Mouse (Mus musculus) G1E (cell line): ENCODE measurements around the gene Trim65. TPM values are rescaled to one million over a fixed set of nuclear protein-coding genes. Genes with fewer than 3 reads are reported as not detected.

ENCODE experiments used
- ATAC-seq: 2 replicates; pipeline ENCODE4 v1.8.0; 2016; ENCODE audit warnings: mild to moderate bottlenecking; ENCODE audit not compliant: insufficient number of reproducible peaks, poor library complexity, low FRiP score, severe bottlenecking; ENCODE audit errors: extremely low read depth
- DNase-seq: peaks from one replicate; pipeline ENCODE4 v3.0.0; 2012; ENCODE audit warnings: low spot score
- H3K27me3 ChIP-seq: 2 replicates; pipeline ENCODE4 v1.6.1; 2012; ENCODE audit warnings: mild to moderate bottlenecking, low read length, inconsistent platforms; ENCODE audit not compliant: insufficient read depth
- H3K36me3 ChIP-seq: replicated peaks from 2 replicates; pipeline ENCODE3; 2012; ENCODE audit warnings: mild to moderate bottlenecking, inconsistent platforms
- H3K4me1 ChIP-seq: 2 replicates; pipeline ENCODE4 v1.6.1; 2012; ENCODE audit warnings: low read depth, low read length, inconsistent platforms, mixed read lengths; ENCODE audit not compliant: insufficient read depth
- H3K4me3 ChIP-seq: 2 replicates; pipeline ENCODE4 v1.5.1; 2012; ENCODE audit warnings: low read depth, mild to moderate bottlenecking, inconsistent platforms, low read length, moderate library complexity, mixed read lengths
- H3K9me3 ChIP-seq: replicated peaks from 2 replicates; pipeline ENCODE4 v1.6.1; 2012; ENCODE audit warnings: inconsistent platforms
- CTCF ChIP-seq: IDR thresholded peaks from 2 replicates; pipeline ENCODE4 v1.5.1; 2012; ENCODE audit warnings: low read depth, low read length, inconsistent platforms, mixed read lengths
- GATA1 ChIP-seq: IDR thresholded peaks from 2 replicates; pipeline ENCODE4 v1.6.1; 2012; ENCODE audit warnings: borderline replicate concordance, low read length, inconsistent platforms, mixed read lengths
- GATA2 ChIP-seq: IDR thresholded peaks from 2 replicates; pipeline ENCODE4 v1.6.1; 2012; ENCODE audit warnings: low read depth, low read length, inconsistent platforms, borderline replicate concordance
- POLR2AphosphoS5 ChIP-seq: IDR thresholded peaks from 2 replicates; pipeline ENCODE4 v1.6.1; 2012; ENCODE audit warnings: low read depth, low read length, inconsistent platforms; ENCODE audit not compliant: insufficient replicate concordance
- TAL1 ChIP-seq: conservative IDR thresholded peaks from 2 replicates; pipeline ENCODE4 v1.6.1; 2012; ENCODE audit warnings: low read depth, low read length, inconsistent platforms, mixed read lengths
- polyA plus RNA-seq: library from polyadenylated mRNA; stranded (reverse); fragments of >175 nt; gene quantifications from 2 replicates; pipeline ENCODE4 v1.2.3, GENCODE M21; 2012
- total RNA-seq, 2 experiments: library from RNA; stranded (forward) in 1 of 2; stranded (reverse) in 1 of 2; fragments of 200-1000 nt in 1 of 2; fragments of >200 nt in 1 of 2; fragmentation: Nextera tagmentation in 1 of 2; gene quantifications; 2 replicates each; pipeline ENCODE4 v1.2.3; 2014 to 2017

Gene Trim65
- total and polyA plus RNA-seq, 3 experiments, result 0.05 TPM; not detected in 2

DNA sequence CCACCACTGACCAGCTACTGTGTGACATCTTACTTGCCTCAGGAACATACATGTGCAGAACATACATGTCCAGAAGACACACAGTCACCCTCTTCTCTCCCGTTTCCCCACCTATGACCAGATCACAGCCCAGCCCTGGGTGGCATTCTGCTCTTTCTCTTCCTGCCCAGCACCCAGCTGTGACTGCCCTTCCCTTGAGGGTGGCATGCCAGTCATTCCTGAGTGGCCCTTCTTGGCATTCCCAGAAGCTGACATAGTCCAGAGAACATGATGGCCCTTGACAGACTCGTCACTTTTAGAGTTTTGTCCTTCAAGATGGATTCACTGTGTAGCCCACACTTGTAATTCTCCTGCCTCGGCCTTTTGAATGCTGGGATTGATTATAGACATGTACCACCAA, 58.3 kb downstream of the Trim65 start:
- DNase-seq (no peak), ATAC-seq (no peak)
- peaks cover 57% of the 10 kb centered on the region for H3K4me1 ChIP-seq
- H3K27me3 ChIP-seq, result no peaks in the 10 kb centered on the region
- no peaks in the 10 kb centered on the region for H3K9me3 ChIP-seq
- TF ChIP-seq GATA1, result no peak
- no peak for TF ChIP-seq CTCF
- no peak for TF ChIP-seq POLR2AphosphoS5
- TF ChIP-seq TAL1, result no peak
- no peak for TF ChIP-seq GATA2
- H3K36me3 ChIP-seq, result peaks cover 83% of the 10 kb centered on the region
- no peak overlapping the region for H3K4me3 ChIP-seq

Other genes starting within 250 kb of the Trim65 start
- gene Smim5, start 231.2 kb downstream of the Trim65 start, total RNA-seq (2014; fragmentation: Nextera tagmentation), result 8.0 and 14.7 TPM in 2 replicates
- gene Smim5, start 231.2 kb downstream of the Trim65 start, total RNA-seq (2017), result 30.0 and 38.1 TPM in 2 replicates
- gene Smim5, start 231.2 kb downstream of the Trim65 start, polyA plus RNA-seq, result 10.0 and 11.7 TPM in 2 replicates
- 2.4 TPM in 1 of 2 replicates, not detected in the other for gene Smim6, start 219.1 kb downstream of the Trim65 start, total RNA-seq (2014; fragmentation: Nextera tagmentation)
- gene Smim6, start 219.1 kb downstream of the Trim65 start, total RNA-seq (2017), result 0.23 TPM in 1 of 2 replicates, not detected in the other
- gene Smim6, start 219.1 kb downstream of the Trim65 start, polyA plus RNA-seq, result not detected in 2 replicates
- gene Sap30bp, start 197.8 kb downstream of the Trim65 start, total RNA-seq (2014; fragmentation: Nextera tagmentation), result 28.7 and 30.8 TPM in 2 replicates
- 110 and 131 TPM in 2 replicates for gene Sap30bp, start 197.8 kb downstream of the Trim65 start, total RNA-seq (2017)
- 23.4 and 27.8 TPM in 2 replicates for gene Sap30bp, start 197.8 kb downstream of the Trim65 start, polyA plus RNA-seq
- gene Recql5, start 197.7 kb downstream of the Trim65 start, total RNA-seq (2014; fragmentation: Nextera tagmentation), result 17.4 and 24.9 TPM in 2 replicates
- 16.0 and 23.6 TPM in 2 replicates for gene Recql5, start 197.7 kb downstream of the Trim65 start, total RNA-seq (2017)
- gene Recql5, start 197.7 kb downstream of the Trim65 start, polyA plus RNA-seq, result 17.3 and 17.4 TPM in 2 replicates
- not detected in 2 replicates for gene Itgb4, start 156.4 kb downstream of the Trim65 start, total RNA-seq (2014; fragmentation: Nextera tagmentation)
- gene Itgb4, start 156.4 kb downstream of the Trim65 start, total RNA-seq (2017), result 0.05 and 0.06 TPM in 2 replicates
- gene Itgb4, start 156.4 kb downstream of the Trim65 start, polyA plus RNA-seq, result 0.13 and 0.17 TPM in 2 replicates
- 15.4 and 22.0 TPM in 2 replicates for gene Galk1, start 118.4 kb downstream of the Trim65 start, total RNA-seq (2014; fragmentation: Nextera tagmentation)
- gene Galk1, start 118.4 kb downstream of the Trim65 start, total RNA-seq (2017), result 54.5 and 69.9 TPM in 2 replicates
- 148 and 177 TPM in 2 replicates for gene Galk1, start 118.4 kb downstream of the Trim65 start, polyA plus RNA-seq
- gene H3f3b, start 103.2 kb downstream of the Trim65 start, total RNA-seq (2014; fragmentation: Nextera tagmentation), result 692 and 699 TPM in 2 replicates
- gene H3f3b, start 103.2 kb downstream of the Trim65 start, total RNA-seq (2017), result 721 and 745 TPM in 2 replicates
- gene H3f3b, start 103.2 kb downstream of the Trim65 start, polyA plus RNA-seq, result 230 and 336 TPM in 2 replicates
- 50.1 and 58.1 TPM in 2 replicates for gene Unk, start 100.8 kb downstream of the Trim65 start, total RNA-seq (2014; fragmentation: Nextera tagmentation)
- gene Unk, start 100.8 kb downstream of the Trim65 start, total RNA-seq (2017), result 17.2 and 19.8 TPM in 2 replicates
- 65.2 and 80.7 TPM in 2 replicates for gene Unk, start 100.8 kb downstream of the Trim65 start, polyA plus RNA-seq
- 26.1 and 31.4 TPM in 2 replicates for gene Unc13d, start 53.2 kb downstream of the Trim65 start, total RNA-seq (2014; fragmentation: Nextera tagmentation)
- gene Unc13d, start 53.2 kb downstream of the Trim65 start, total RNA-seq (2017), result 63.5 and 81.7 TPM in 2 replicates
- 126 and 144 TPM in 2 replicates for gene Unc13d, start 53.2 kb downstream of the Trim65 start, polyA plus RNA-seq
- gene Wbp2, start 44.1 kb downstream of the Trim65 start, total RNA-seq (2014; fragmentation: Nextera tagmentation), result 160 and 169 TPM in 2 replicates
- 55.9 and 61.6 TPM in 2 replicates for gene Wbp2, start 44.1 kb downstream of the Trim65 start, total RNA-seq (2017)
- 499 and 545 TPM in 2 replicates for gene Wbp2, start 44.1 kb downstream of the Trim65 start, polyA plus RNA-seq
- gene Trim47, start 3.9 kb downstream of the Trim65 start, total RNA-seq (2014; fragmentation: Nextera tagmentation), result not detected in 2 replicates
- 0.12 and 0.27 TPM in 2 replicates for gene Trim47, start 3.9 kb downstream of the Trim65 start, total RNA-seq (2017)
- gene Trim47, start 3.9 kb downstream of the Trim65 start, polyA plus RNA-seq, result 0.08 TPM in 1 of 2 replicates, not detected in the other
- gene Mrpl38, start 7.7 kb upstream of the Trim65 start, total RNA-seq (2014; fragmentation: Nextera tagmentation), result 99.3 and 125 TPM in 2 replicates
- gene Mrpl38, start 7.7 kb upstream of the Trim65 start, total RNA-seq (2017), result 38.3 and 45.7 TPM in 2 replicates
- 144 and 150 TPM in 2 replicates for gene Mrpl38, start 7.7 kb upstream of the Trim65 start, polyA plus RNA-seq
- gene Fbf1, start 37.0 kb upstream of the Trim65 start, total RNA-seq (2014; fragmentation: Nextera tagmentation), result 42.2 and 50.9 TPM in 2 replicates
- gene Fbf1, start 37.0 kb upstream of the Trim65 start, total RNA-seq (2017), result 25.0 and 35.9 TPM in 2 replicates
- gene Fbf1, start 37.0 kb upstream of the Trim65 start, polyA plus RNA-seq, result 23.6 and 26.4 TPM in 2 replicates
- gene Ten1, start 67.7 kb upstream of the Trim65 start, total RNA-seq (2014; fragmentation: Nextera tagmentation), result 17.8 and 23.1 TPM in 2 replicates
- 47.6 and 47.8 TPM in 2 replicates for gene Ten1, start 67.7 kb upstream of the Trim65 start, total RNA-seq (2017)
- 95.8 and 99.2 TPM in 2 replicates for gene Ten1, start 67.7 kb upstream of the Trim65 start, polyA plus RNA-seq
- 34.0 and 35.6 TPM in 2 replicates for gene Acox1, start 67.9 kb upstream of the Trim65 start, total RNA-seq (2014; fragmentation: Nextera tagmentation)
- 51.2 and 55.8 TPM in 2 replicates for gene Acox1, start 67.9 kb upstream of the Trim65 start, total RNA-seq (2017)
- 2.5 and 2.8 TPM in 2 replicates for gene Acox1, start 67.9 kb upstream of the Trim65 start, polyA plus RNA-seq
- not detected in 2 replicates for gene Evpl, start 106.9 kb upstream of the Trim65 start, total RNA-seq (2014; fragmentation: Nextera tagmentation)
- 0.05 TPM in 1 of 2 replicates, not detected in the other for gene Evpl, start 106.9 kb upstream of the Trim65 start, total RNA-seq (2017)
- gene Evpl, start 106.9 kb upstream of the Trim65 start, polyA plus RNA-seq, result 0.01 TPM in 2 replicates
- gene Srp68, start 143.1 kb upstream of the Trim65 start, total RNA-seq (2014; fragmentation: Nextera tagmentation), result 78.0 and 79.1 TPM in 2 replicates
- 25.2 and 35.1 TPM in 2 replicates for gene Srp68, start 143.1 kb upstream of the Trim65 start, total RNA-seq (2017)
- gene Srp68, start 143.1 kb upstream of the Trim65 start, polyA plus RNA-seq, result 49.3 and 52.1 TPM in 2 replicates
- not detected in 2 replicates for gene Galr2, start 149.8 kb upstream of the Trim65 start, total RNA-seq (2014; fragmentation: Nextera tagmentation)
- 0.23 and 0.38 TPM in 2 replicates for gene Galr2, start 149.8 kb upstream of the Trim65 start, total RNA-seq (2017)
- not detected in 2 replicates for gene Galr2, start 149.8 kb upstream of the Trim65 start, polyA plus RNA-seq
- 30.9 and 39.5 TPM in 2 replicates for gene Exoc7, start 176.1 kb upstream of the Trim65 start, total RNA-seq (2014; fragmentation: Nextera tagmentation)
- gene Exoc7, start 176.1 kb upstream of the Trim65 start, total RNA-seq (2017), result 18.6 and 32.1 TPM in 2 replicates
- 13.1 and 13.6 TPM in 2 replicates for gene Exoc7, start 176.1 kb upstream of the Trim65 start, polyA plus RNA-seq
- not detected in 2 replicates for gene Foxj1, start 204.3 kb upstream of the Trim65 start, total RNA-seq (2014; fragmentation: Nextera tagmentation)
- gene Foxj1, start 204.3 kb upstream of the Trim65 start, total RNA-seq (2017), result 0.11 and 0.29 TPM in 2 replicates
- 0.05 and 0.11 TPM in 2 replicates for gene Foxj1, start 204.3 kb upstream of the Trim65 start, polyA plus RNA-seq